Mouse (Mus musculus): Measurements from ENCODE around the gene Fggy.

The Fggy gene

DNA sequence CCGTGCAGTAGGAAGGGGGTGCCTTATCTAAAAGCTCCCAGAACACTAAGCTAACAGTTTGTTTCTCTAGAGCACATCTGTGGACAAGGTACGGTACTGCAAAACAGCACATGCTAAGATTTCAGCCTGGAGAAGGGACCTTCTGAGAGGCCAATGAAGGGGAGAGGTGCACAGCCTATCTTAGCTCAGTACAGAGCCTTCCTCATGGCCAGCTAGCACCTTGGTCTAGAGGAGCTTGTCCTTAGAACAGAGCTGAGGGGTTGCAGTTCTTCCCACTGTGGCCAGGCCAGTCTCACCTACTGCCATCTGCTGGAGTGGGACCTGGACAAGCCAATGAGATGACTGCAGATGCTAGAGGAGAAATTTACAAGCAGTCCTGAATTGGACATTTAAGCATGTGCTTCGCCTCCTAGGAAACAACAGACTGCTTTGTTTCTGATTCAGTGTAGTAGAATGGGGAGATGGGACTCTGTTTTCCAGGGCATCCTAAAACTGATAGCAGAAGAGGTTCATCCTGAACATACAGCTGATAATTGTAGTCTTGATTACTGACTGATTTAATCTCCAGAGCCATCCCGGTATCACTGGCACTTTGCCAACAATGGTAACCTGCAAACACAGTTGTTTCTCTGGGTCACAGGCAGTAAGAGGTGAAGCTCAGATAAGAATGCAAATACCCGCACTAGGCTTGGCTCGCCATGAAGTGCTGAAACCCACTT lies 305.6 kb downstream of the Fggy start:
- DNase-seq: no peak

DNA sequence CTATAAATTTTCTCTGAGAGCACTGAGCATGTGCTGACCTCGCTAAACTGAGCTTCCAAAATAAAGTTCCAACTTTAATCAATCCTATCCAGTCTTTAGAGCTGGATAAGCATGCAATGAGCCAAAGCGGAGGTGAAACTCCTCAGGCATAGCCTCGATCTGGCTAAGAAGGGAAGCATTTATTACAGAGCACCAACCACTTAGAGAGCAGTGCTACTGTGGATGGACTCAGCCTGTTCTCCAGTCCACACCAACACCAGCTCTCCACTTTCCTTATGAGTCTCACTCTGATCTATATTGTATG lies 306.1 kb downstream of the Fggy start:
- no peak for DNase-seq

DNA sequence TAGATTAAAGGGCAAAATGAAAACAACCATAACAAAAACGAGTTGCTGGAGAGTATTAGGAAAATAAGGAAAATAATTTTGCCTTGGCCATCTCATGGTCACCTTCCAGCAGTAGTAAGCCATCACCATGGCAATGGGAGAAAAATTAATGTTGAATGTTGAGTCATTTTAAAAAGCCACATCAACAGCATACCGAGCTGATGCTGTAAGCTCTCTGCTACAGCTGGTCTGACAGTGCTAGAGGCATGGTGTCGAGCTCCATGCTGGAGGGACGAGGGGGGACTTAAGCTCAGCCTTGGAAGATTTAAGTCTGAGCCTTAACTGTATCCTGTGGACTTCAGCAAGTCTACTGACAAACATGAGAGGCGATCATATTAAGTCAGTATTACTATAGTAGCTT lies 307.9 kb downstream of the Fggy start:
- no peak for DNase-seq

DNA sequence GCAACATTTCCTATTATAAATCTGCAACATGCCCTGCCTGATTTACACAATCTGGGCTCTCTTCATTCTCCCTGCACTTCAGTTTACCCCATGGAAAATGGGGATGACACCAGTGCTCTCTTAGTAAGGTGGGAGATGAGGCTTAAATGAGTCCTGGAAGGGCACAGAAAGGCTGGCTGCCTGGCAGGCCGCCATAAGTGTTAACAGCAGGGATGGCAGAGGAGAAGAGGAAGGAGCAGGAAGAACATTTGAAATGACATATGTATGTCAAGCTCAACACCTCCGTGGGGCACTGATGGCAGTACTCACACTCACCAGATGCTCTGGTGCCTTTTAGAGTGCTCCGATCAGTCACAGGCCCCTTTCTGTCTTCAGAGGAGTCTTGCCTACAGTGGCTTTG lies 308.6 kb downstream of the Fggy start:
- DNase-seq: peak; percentile 8

DNA sequence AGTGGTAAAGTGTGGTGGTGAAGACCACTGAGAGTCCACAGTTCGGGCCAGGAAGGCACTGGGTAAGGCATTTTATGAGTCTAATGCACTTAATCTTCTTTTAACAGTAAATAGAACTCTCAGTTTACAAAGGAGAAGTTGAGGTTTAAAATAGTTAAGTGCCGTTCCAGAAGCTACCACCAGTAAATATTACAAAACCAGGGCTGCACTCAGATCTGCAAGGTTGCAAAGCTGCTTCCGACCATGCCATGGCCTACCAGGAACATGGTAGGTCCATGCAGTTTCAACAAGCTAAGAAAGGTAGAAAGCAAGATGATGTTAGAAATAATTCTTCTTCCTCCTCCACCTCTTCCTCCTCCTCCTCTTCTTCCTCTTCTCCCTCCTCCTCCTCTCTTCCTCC lies 309.8 kb downstream of the Fggy start:
- DNase-seq: no peak

DNA sequence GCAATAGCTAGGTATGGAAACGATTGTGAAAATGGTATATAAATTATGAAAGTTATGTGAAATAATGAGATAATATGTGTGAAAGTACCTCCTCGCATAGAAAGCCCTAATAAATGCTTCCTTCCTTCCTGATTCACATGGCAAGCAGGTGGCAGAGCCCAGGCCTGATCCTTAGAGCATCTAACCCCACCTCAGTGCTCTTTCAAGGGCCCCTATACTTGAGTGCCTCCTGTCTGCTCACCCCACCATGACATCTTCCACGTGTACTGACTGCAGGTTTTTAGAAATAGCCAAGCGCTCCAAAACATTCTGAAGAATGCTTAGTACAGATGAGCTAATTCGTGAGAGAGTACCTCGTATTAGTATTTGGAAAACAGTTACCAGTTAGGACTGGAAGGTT lies 311.0 kb downstream of the Fggy start:
- no peak for DNase-seq

DNA sequence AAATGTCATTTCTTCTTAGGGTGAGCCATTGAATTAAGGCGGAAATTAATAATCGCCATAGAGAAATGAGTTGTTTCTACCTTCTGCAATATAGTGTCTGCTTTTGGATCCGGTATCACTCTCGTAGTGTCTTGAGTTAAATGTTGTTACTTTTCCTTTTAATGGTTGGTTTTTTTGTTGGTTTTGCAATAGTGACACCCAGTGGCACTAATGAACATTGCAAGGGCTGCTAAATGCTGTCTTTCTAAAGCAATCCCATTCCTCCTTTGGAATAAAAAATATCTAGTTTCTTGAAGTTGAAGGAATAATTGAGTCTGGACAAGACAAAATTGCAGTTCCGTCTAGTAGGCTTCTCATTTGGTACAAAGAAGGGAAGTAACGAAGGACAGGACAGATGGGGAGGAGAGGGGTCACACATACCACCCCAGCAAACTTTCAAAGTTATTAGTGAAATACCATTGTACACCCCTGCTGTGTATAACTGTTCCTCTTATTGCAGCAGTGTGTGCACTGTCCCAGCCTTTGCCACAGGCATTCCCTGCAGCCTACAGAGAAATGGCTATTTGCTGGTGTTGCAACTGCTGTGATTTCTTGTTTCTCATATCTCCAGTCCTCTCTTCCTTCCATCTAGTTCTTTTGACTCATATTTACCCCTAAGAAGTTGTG lies 314.0 kb downstream of the Fggy start:
- DNase-seq: peak; percentile 25

DNA sequence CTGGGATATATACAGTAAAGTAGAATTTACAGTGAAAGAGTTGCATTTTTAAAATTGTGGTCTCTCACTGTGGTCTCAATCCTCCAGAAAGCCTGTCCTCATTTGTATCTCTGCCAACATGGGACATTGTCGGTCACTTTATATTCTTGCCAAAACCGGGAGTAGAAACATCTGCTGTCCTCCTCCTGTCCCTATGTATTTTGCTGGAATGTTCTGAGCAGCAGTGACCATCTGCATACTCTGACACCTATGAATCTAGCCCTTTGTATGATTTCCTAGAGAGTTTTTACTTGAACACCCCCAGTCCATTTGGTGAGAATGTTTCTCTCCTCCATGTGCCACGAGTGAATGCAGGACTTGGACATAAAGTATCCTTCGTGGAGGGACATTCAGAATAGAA lies 318.6 kb downstream of the Fggy start:
- DNase-seq: no peak

DNA sequence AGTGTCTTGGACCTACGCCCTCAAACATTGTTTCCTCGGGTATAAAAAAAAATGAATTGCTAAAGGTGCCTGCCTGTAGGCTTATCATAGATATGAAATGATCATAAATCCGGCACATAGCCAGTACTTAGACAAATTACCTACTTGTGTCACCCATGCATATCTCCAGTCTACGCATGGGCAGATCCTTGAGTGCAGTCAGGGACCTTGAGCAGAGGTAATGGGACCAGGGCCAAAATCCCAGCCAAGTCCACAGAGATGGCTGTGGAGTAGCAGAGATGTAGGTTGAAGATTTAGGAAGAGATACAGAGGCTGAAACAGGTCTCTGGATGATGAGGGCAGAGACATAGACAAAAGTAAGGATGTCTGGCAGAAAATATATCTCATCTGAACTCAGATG lies 320.1 kb downstream of the Fggy start:
- no peak for DNase-seq

DNA sequence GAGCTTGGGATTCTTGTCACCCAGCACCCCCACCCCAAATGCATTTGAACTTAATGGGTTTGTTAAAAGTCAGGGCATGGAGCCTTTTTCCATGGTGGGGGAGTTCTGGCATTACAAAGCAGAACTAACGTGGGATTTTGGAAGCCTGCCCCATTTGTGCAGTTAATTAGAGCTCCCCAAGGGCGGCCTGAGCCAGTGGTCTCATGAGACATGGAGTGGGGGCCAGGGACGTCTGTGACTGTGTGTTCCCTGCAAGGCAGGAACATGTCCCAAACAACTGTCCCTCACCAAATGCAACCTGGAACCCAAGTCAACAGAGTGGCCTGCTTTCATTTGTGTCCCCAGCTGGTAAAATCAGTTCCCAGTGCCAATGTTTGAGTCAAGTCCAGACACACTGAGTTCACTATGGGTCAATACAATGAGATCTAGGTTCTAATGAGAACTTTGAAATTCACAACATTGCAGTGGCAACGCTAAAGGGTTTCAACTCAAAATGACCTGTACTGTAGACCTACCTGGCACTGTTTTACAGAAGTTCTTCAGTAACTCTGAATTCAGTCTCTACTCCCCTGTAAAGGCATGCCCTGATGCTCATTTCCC lies 324.5 kb downstream of the Fggy start:
- DNase-seq: no peak

DNA sequence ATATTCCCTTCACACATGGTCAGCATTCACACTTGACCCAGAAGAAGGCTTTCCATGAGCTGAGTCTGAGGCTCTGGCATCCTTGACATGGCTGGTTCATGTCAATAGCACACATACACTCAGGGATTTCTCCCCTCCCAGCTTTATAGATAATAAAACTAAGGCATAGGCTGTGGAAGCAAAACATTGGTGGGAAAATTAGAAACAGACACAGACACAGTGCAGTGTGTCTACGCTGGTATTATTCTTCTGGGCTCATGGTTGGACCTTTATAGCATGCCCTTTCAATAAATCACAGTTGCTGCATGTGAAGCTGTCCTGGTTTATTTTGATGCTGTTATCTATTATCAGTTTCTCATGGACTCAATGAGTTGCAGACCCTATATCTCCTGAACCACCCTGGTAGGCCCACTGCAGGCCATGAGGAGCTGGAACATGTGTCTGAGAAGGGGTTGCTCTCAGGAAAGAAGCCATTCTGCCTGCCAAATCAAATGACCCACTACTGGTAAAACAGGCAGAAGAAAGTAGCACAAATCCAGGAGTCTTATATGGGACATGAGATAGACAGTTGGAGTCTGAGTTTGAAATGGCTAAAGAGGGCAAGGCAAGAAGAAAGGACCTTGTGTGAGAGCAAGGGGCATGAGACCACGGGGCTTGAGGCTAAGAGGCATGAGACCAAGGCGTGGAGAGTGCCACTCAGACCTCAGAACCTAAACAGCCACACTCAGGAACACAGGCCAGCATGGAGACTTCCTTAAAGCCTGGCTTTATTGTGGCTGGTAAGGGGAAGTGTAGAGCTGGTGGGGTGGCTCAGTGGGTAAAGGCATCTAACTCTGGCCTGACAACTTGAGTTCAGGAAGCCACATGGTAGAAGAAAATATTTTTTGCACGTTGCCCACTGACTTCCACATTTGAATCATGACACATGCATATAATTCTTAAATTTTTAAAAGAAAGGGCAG lies 327.2 kb downstream of the Fggy start:
- DNase-seq: no peak

DNA sequence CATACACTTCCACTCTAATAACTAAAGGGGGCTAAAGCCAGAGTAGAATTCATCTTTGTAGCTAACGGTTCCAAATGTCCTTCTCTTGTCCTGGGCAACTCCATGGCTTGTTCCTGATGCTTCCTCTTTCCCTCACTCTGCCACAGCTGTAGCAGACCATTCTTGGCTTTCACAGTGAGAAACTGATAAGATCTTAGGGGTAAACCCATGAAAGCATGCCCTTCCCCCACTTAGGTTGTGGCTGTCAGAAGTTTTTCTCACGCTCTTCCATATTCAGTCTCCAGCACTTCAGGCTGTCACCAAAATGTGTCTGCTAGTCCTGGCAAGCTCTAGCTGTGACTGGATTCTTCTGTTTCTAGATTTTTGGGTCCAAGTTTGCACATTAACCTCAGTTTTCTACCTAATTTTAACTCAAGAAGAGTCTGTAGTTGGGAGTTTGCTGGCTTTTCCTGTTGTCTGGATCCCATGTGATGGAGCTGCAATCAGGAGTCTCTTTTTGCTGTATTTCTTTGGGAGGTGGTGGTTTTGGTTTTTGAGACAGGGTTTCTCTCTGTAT lies 338.0 kb downstream of the Fggy start:
- DNase-seq: no peak

DNA sequence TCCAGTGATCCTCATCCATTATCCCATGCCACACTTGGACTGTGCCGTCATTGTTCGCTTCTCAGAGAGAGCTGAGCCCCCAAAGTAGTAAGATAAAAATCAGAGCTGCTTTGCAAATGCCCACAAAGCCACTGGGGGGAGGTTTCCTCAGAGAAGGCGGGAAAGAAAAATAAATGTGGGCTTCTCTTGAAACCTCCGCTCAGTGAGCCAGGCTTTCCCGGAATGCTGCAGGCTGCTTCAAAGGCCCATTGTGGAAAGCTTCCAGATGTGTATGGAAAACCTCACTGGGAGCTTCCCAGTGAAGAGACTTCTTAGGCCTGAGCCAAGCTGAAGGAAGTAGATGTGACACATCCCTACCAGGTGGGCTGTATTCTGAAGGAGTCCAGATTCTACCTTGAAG lies 339.3 kb downstream of the Fggy start:
- no peak for DNase-seq

DNA sequence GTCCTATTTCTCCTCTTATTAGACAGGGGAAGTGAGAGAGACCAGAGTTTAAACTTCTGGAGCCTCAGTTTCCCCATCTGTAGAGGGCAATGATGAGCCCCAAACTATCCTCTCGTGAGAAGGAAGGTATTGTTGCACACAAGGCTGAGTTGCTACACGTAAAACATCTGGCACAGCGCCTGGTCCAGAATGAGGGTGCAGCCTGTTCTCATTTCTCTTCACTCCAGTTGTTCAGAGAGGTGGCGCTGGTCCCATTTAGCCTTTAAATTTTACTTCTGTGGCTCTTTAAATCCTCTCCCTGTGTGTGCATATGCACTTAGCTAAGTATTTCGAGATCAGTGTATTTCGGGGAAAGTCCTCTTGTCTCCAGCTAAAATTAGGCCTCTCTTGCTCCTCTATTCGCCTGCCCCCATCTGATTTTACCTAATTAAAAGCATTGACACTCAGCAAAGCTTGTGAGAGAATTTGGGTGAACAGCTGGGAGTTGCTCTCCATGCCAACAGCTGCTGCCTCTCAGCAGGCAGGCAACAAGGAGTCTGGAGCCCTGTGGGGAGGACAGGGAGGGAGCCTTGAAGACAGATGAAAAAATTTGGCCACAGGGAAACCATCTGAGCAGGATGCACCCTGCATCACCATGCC lies 340.0 kb downstream of the Fggy start:
- no peak for DNase-seq

DNA sequence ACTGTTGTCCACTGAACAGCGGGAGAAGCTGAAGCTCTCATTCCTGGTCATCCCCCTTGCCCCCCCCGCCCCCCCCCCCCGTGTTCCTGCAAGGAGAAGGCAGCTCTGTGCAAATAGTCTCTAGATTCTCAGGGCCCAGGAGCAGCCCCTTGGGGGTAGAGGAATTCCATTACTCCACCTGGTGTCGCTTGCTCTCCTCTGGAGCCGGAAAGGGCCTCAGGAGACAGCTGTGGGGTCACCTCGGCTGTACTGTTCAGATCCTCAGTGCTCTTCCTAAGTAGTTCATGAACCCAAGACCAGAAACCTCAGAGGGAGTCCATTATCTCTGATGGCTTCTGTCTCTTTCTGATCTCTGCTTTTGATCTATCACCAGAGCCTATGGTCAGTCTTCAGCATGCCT lies 341.4 kb downstream of the Fggy start:
- no peak for DNase-seq

DNA sequence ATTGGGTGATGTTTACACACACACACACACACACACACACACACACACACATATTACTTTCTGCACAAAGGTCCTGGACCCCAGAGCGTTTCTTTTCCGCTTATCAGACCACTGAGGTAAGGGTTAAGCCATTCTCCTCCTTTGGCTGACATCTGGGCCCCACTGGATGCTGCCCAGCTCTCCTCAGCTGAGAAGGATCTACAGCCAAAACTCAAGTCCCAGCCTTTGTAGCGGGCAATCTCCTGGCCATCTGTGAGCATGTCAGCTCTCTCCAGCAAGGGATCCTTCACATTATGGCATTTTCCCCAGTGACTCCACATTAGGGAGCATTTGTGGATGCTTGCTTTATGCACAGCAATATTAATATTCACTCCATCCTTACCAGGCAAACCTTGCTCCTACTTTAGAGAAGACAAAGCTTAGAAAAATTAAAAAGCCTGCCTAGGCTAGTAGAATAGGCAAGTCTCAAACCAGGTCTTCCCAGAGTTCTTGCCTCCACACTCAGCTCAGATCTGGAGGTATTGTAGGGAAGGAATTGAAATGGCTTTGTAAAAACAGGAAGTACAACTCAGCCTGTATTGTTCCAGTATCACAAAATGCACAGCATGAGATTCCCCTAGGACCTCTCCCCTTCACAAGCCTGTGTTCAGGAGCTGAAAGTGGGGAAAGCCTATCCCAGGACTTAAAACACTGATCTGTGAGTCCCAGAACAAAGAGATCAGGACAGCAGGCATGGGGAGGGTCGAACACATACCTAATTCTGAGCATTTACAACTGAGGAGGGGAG lies 342.8 kb downstream of the Fggy start:
- DNase-seq: no peak

DNA sequence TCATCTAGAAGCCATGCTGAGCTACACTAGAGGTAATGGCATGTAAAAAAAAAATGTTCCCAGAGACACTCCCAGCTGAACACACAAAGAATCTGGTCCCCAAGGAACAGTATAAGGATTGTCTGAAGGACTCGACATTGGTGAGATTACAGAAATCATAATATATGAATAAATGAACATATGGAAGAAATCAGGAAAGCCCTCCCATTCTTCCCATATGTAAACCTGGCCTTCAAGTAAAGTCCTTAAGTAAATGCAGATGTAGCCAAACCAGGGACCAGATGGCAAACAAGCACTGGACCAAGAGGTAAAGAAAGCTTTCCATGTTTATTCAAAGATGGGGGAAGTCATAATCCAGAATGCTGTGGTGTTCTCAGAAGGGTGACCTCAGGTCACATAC lies 343.5 kb downstream of the Fggy start:
- DNase-seq: no peak

DNA sequence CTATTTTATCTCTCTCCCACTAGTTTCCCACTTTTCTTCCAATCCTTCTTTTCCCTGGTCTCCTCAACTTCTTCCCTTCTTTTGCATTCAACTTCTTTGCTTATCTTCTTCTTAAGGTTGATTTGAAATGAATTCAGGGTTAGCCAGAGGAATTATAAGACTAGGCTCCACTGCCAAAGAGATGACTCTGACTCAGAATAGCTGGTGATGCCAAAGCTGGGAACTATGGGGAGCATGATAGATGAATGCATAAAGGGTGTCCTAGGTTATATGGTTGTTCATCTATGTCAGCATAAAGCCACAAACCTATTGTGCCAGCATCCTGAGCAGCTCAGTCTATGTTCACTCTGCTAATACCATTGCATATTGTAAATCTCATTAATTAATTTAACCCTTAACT lies 348.8 kb downstream of the Fggy start:
- DNase-seq: no peak

DNA sequence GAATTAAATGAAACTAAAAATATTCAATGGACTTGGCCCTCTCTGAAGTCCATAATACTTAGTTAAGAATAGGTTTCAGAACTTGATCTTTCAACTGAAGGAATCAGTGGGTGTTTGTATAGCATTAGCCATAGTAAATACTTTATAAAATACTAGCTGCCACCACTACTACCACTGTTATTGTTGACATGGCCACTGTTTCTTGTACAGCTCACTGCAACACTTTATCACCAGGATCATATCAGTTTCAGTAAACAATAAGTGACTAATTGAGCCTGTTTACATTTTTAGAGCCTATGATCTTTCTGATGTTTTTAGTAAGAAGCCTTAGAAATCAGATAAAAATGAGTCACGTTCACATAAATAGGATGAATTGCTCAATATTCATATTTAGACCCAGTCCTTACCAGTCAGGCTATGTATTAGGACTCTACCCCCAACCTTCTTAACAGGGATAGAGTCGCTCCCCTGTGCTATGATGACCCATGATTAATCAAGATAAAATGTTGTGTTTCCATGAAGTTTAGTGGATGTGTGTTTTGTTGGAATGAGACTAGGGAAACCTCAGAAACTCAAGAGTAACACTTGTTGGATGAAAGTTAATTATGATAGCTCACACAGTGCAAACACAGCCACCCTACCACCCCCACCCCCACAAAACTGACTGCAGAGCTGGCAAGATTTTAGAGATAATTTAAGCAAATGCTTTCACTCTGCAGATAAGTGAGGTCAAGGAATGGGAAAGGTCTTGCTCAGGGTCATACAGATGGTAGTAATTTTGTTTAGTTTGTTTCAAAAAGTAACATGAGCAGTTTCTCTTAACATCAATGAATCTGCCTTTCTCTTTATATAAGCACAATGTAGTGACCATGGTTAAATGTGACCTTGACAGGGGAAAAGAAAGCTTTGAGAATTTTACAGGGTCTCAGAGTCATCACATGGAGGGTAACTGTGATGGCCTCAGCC lies 352.7 kb downstream of the Fggy start:
- DNase-seq: no peak

DNA sequence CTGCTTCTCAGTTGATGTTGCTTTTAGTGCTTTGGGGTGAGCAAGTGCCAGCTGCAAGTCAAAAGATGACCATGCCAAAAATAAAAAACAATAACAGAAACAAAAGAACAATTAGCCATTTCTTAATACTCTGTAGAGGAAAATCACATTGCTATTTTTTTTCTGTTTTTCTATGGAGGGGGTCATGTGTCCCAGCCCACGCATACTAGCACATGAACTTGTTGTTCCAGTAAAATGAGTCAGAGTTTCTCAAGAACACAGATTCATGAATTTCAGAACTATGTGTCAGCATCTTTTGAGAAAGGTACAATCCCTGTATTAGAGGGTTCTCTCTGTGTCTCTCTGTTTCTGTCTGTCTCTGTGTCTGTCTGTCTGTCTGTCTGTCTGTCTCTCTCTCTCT lies 355.7 kb downstream of the Fggy start:
- no peak for DNase-seq

All from cerebellum, adult 9-11 months (tissue).